9 mouse cellular contexts compared by ENCODE assay signal in genomic region chr7:70351981-70352560, GRCm38 (mm10). TPM values are rescaled to one million over a fixed set of nuclear protein-coding genes. Genes with fewer than 3 reads are reported as not detected.
DNase-seq lines count a peak whose midpoint lies in the region; ATAC-seq lines count a peak whose summit lies in the region.
"Had no signal": no experiment of that assay in that cellular context is flagged by ENCODE, and none has a peak within 500 bp of the region (broad histone marks: within the 10 kb centered on the region; RNA-seq: fewer than 3 reads in every experiment).

No protein-coding gene starts in this region.

- H3K27me3 ChIP-seq in kidney, embryonic 16.5 days (ENCODE audit: insufficient read depth, low read length): no peaks in the 10 kb centered on the region
- H3K27me3 ChIP-seq in forebrain, embryonic 11.5 days (ENCODE audit: control insufficient read depth, insufficient read depth, low read length): peaks cover 42% of the 10 kb centered on the region
- H3K27me3 ChIP-seq in neural tube, embryonic 12.5 days (replicated peaks): no peaks in the 10 kb centered on the region
- H3K27me3 ChIP-seq: Patski had no signal

- H3K27ac ChIP-seq in kidney, embryonic 16.5 days (ENCODE audit: low read length): peak overlapping the region; percentile 92
- peak overlapping the region; percentile 96 for H3K27ac ChIP-seq in forebrain, embryonic 11.5 days (ENCODE audit: low read depth, low read length)
- peak overlapping the region; percentile 97 for H3K27ac ChIP-seq in neural tube, embryonic 12.5 days

- peak overlapping the region; percentile 86 for H3K4me2 ChIP-seq in kidney, embryonic 16.5 days (replicated peaks; ENCODE audit: low read depth, low read length)
- H3K4me2 ChIP-seq in forebrain, embryonic 11.5 days (ENCODE audit: low read depth, low read length, severe bottlenecking): peak overlapping the region; percentile 92
- peak overlapping the region; percentile 82 for H3K4me2 ChIP-seq in neural tube, embryonic 12.5 days (replicated peaks)

- no peaks in the 10 kb centered on the region for H3K9me3 ChIP-seq in kidney, embryonic 16.5 days (ENCODE audit: low read length)
- H3K9me3 ChIP-seq in forebrain, embryonic 11.5 days (ENCODE audit: control insufficient read depth, low read length): no peaks in the 10 kb centered on the region
- H3K9me3 ChIP-seq in neural tube, embryonic 12.5 days: no peaks in the 10 kb centered on the region

- no peak for ATAC-seq in kidney, embryonic 16.5 days (ENCODE audit: low FRiP score, low TSS enrichment)
- no peak for ATAC-seq in forebrain, embryonic 11.5 days (replicated peaks; ENCODE audit: low FRiP score)
- no peak for ATAC-seq in neural tube, embryonic 12.5 days (ENCODE audit: low FRiP score, low read depth)

- H3K4me3 ChIP-seq in kidney, embryonic 16.5 days (ENCODE audit: low read length): peak overlapping the region; percentile 66
- peak overlapping the region; percentile 59 for H3K4me3 ChIP-seq in forebrain, embryonic 11.5 days (ENCODE audit: low read depth, low read length)
- H3K4me3 ChIP-seq in neural tube, embryonic 12.5 days: peak overlapping the region; percentile 65

- no peak for DNase-seq in kidney, adult 9 months
- DNase-seq in forebrain, embryonic 11.5 days (ENCODE audit: low spot score): no peak
- peak; percentile 25 for DNase-seq in kidney, postnatal 10 days
- DNase-seq in spleen, postnatal 36 days (ENCODE audit: low spot score in 2 of 2): no peak
- no peak for DNase-seq in thymus, postnatal 14 days
- no peak for DNase-seq in lung, postnatal 4 days

- H3K36me3 ChIP-seq in kidney, embryonic 16.5 days (ENCODE audit: insufficient read depth, low read length): peaks cover 21% of the 10 kb centered on the region
- H3K36me3 ChIP-seq in forebrain, embryonic 11.5 days (ENCODE audit: control insufficient read depth, insufficient read depth, low read length): no peaks in the 10 kb centered on the region
- H3K36me3 ChIP-seq in neural tube, embryonic 12.5 days: peaks cover 11% of the 10 kb centered on the region; the same call in 1 of the 2 replicates

- peak overlapping the region; percentile 81 for H3K9ac ChIP-seq in kidney, embryonic 16.5 days (replicated peaks; ENCODE audit: low read length)
- H3K9ac ChIP-seq in forebrain, embryonic 11.5 days (ENCODE audit: low read length): peak overlapping the region; percentile 91
- peak overlapping the region; percentile 84 for H3K9ac ChIP-seq in neural tube, embryonic 12.5 days

- WGBS in kidney, embryonic 16.5 days: 4% methylated on average over 1 of the region's 1 CpGs
- WGBS in forebrain, embryonic 11.5 days: 0% methylated on average over 1 of the region's 1 CpGs
- 0% methylated on average over 1 of the region's 1 CpGs for WGBS in neural tube, embryonic 12.5 days

- peaks cover 43% of the 10 kb centered on the region for H3K4me1 ChIP-seq in kidney, embryonic 16.5 days (ENCODE audit: insufficient read depth, low read length)
- H3K4me1 ChIP-seq in forebrain, embryonic 11.5 days (replicated peaks; ENCODE audit: control insufficient read depth, insufficient read depth, low read length): peaks cover 14% of the 10 kb centered on the region
- H3K4me1 ChIP-seq in neural tube, embryonic 12.5 days: peaks cover 60% of the 10 kb centered on the region

RNA-seq across cellular contexts. Expression of gene Nr2f2, which starts 14.5 kb away (rescaled TPM):
- polyA plus RNA-seq in kidney, embryonic 16.5 days (2015; fragmentation: Nextera tagmentation; extraction: Ambion mirVana): 165 and 186 TPM in 2 replicates
- polyA plus RNA-seq in forebrain, embryonic 11.5 days (2014; fragmentation: Nextera tagmentation; extraction: Ambion mirVana): 124 and 137 TPM in 2 replicates
- 101 and 103 TPM in 2 replicates for polyA plus RNA-seq in neural tube, embryonic 12.5 days (2016; fragmentation: Nextera tagmentation; extraction: Ambion mirVana)
